Mouse (Mus musculus) cortical plate, adult 2 months (tissue): Measurements from ENCODE around the gene Tfap2c. TPM values are rescaled to one million over a fixed set of nuclear protein-coding genes. Genes with fewer than 3 reads are reported as not detected.

Experiments used
- H3K27ac ChIP-seq: fragments of 200-500 bp; 2 replicates; pipeline ENCODE4 v1.5.1; 2012; ENCODE audit warnings: low read length, control low read depth, inconsistent platforms; ENCODE audit not compliant: insufficient read depth
- H3K4me1 ChIP-seq: fragments of 200-500 bp; 2 replicates; pipeline ENCODE4 v1.6.1; 2011; ENCODE audit warnings: low read length; ENCODE audit not compliant: control insufficient read depth, insufficient read depth
- H3K4me3 ChIP-seq: fragments of 200-500 bp; 2 replicates; pipeline ENCODE4 v1.5.1; 2011; ENCODE audit warnings: mild to moderate bottlenecking, low read length, control low read depth; ENCODE audit not compliant: insufficient read depth
- CTCF ChIP-seq: fragments of 200-500 bp; IDR thresholded peaks from 2 replicates; pipeline ENCODE4 v1.5.1; 2011; ENCODE audit warnings: mild to moderate bottlenecking, control low read depth, low read length; ENCODE audit not compliant: insufficient read depth; ENCODE audit errors: extremely low read depth
- POLR2A ChIP-seq: fragments of 200-500 bp; IDR thresholded peaks from 2 replicates; pipeline ENCODE4 v1.6.1; 2011; ENCODE audit warnings: mild to moderate bottlenecking, low read length, control low read depth; ENCODE audit not compliant: insufficient read depth; ENCODE audit errors: extremely low read depth
- polyA plus RNA-seq: library from polyadenylated mRNA; depleted of rRNA; stranded (reverse); fragments of >200 nt; gene quantifications from 2 replicates; pipeline ENCODE4 v1.2.3, GENCODE M21; 2012; rRNA removed

Tfap2c gene
- 0.06 and 0.08 TPM in 2 replicates for polyA plus RNA-seq

DNA sequence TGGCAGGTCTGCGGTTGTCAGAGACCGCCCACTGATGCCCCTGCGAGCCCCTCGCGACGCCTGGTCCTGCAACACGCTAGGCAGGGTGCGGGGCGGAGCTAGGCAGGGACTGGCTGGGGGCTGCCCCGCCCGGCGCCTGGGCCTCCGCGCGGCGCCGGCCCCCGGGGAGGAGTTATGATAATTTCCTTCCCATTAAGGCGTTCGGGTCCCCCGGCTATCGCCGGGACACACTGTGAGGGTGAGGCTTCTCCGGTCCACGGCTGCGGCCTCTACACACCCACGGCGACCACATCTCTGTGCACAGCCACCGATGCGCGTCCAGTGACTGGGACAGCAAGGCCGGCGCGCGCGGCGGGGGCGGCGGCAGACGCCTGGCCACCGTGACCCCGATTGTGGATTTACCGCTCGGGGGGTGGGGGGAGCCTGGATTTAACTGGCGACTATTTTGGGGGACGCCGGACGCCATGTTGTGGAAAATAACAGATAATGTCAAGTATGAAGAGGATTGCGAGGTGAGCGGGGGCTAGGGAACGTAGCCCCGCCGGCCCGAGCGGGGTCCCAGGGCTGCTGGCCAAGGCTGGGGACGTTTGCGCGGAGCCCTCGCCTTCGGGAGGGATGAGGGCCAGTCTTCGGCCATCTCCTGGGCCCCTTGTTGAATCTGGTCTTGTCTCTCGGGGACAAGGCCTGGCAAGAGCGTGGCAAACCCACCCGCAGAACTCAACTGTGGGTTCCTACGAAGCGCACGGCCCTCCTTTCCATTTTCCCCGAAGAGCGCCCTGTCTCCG, at the start of gene Tfap2c:
Gene Tfap2c (plus strand): TSS at position 223 of the 785 bp plus-strand sequence.
- Histone ChIP-seq H3K27ac (no peak within 1 kb of the TSS), H3K4me3 (no peak within 1 kb of the TSS), H3K4me1 (no peaks in the 10 kb centered on the region)
- TF ChIP-seq CTCF (no peak), POLR2A (no peak)

DNA sequence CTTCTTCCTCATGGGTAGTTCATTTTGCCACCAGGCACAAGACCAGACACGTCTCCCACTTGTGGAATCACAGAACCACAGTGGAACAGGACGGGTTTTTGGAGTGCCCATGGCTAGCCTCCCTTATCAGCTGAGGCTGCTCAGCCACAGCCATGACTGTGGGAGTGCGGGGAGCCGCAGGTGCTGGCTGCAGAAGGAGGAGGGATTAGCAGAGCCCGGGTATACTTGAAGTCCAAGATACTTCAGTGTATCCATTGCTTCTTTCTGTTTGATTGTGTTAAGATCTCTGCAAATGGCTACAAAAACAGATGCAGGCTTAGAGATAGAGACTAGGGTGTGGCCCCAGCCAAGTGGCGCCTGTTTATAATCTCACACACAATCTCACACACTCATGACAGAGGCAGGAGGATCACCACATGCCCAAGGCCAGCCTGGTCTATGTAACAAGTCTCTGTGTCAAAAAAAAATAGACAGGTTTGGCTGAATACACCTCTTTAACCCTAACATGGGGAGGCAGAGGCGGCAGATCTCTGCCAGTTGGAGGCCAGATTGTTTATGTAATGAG, 48.6 kb upstream of the Tfap2c start:
- Histone ChIP-seq H3K27ac (no peak overlapping the region), H3K4me1 (no peaks in the 10 kb centered on the region), H3K4me3 (no peak overlapping the region)
- no peak for TF ChIP-seq CTCF
- TF ChIP-seq POLR2A, result no peak

DNA sequence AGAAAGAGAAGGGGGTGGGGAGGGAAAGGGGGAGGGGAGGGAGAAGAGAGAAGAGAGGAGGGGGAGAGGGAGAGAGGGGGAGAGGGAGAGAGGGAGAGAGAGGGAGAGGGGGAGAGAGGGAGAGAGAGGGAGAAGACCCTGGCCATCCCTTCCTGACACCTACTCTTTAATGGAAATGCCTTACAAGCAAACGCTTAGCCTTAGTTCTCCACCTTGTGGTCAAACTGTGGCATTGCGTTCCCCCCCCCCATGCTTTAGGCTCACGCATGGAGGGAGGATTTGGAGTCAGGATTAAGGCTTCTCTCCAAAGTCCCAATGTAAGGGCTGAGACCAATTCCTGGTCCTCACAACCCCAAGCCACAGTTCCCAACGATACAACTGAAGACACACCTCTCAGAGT, 48.1 kb upstream of the Tfap2c start:
- TF ChIP-seq POLR2A (no peak), CTCF (peak; percentile 82)
- no peaks in the 10 kb centered on the region for H3K4me1 ChIP-seq
- no peak overlapping the region for H3K4me3 ChIP-seq
- no peak overlapping the region for H3K27ac ChIP-seq

DNA sequence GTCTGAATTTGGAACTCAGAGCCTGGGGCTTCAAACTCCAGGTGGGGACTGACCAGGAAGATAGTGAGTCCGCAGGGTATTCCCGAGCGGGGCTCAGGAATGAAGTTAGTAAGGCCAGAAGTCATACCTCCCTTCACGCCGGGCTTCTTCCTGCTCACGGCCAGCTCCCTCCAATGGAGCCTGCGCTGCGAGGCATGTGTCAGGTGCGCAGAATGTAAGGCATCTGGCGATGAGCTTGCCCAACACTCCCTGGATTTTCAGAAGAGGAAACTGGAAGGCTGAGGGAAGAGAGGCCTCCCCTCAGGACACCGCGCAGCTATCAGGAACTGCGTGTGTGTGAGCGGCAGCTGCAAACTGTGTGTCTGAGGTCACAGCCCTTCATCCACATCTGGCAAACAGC, 47.2 kb upstream of the Tfap2c start:
- no peak overlapping the region for H3K4me3 ChIP-seq
- TF ChIP-seq POLR2A, result no peak
- TF ChIP-seq CTCF, result no peak
- no peak overlapping the region for H3K27ac ChIP-seq
- H3K4me1 ChIP-seq, result no peaks in the 10 kb centered on the region

DNA sequence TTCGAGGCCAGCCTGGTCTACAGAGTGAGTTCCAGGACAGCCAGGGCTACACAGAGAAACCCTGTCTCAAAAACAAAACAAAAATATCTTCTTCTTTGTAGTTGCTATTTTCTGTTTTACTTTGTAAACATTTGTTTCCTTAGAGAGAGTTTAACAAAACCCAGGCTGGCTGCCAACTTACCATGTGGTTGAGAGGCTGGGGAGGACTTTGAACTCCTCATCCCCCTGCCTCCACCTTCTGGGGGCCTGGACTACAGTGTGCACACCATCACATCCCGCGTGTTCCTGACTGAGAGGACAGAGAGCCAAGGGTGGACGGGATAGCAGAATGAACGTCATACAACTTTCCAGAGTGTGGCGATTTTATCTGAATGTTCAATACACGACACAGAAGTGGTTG, 43.3 kb upstream of the Tfap2c start:
- Histone ChIP-seq H3K4me3 (no peak overlapping the region), H3K4me1 (no peaks in the 10 kb centered on the region), H3K27ac (no peak overlapping the region)
- TF ChIP-seq POLR2A, result no peak
- TF ChIP-seq CTCF, result no peak

DNA sequence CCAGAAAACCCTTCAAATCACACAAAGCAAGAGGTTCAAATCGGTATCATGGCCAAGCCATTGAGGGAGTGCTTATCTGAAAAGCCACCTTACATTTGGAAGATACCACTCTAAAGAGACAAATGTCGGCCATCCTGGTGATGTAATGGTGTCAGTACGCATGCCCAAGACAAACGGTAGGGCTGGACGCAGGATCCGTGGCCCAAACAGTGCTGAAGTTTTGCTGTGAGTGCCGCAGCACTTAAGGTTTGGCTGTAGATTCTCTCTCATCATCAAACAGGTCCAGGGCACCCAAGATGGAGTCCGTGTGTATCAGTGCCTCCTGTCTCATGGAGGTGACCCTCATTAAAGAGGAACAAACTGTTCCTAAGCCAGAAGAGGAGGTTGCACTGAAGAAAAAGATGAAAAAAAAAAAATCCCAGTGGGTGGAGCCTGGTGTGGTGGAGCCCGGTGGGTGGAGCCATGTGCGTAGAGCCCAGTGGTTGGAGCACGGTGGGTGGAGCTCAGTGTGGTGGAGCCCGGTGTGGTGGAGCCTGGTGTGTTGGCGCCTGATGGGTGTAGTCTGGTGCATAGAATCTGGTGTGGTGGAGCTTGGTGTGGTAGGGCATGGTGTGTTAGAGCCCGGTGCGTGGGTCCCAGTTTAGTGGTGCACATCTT, 39.2 kb upstream of the Tfap2c start:
- Histone ChIP-seq H3K27ac (no peak overlapping the region), H3K4me1 (no peaks in the 10 kb centered on the region), H3K4me3 (no peak overlapping the region)
- no peak for TF ChIP-seq POLR2A
- TF ChIP-seq CTCF, result no peak

DNA sequence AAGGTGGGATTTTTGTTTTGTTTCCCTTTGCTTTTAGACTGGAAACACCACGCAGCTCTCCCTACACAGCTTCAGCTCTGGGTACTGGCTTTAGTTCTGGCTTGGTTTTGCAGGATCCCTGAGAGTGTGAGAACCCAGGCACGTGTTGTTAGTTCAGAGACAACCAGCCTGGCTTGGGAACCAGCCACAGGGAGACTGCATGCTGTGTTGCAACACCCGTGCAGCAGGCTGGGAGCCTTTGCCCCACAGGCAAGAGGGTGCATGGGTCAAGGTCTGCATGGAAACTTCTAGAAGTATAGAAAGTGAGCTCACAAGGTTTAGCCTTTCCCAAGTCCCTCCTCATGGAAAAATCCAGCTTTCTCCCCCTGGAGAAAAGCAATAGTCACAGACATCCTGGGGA, 38.5 kb upstream of the Tfap2c start:
- H3K4me3 ChIP-seq, result no peak overlapping the region
- no peaks in the 10 kb centered on the region for H3K4me1 ChIP-seq
- no peak overlapping the region for H3K27ac ChIP-seq

DNA sequence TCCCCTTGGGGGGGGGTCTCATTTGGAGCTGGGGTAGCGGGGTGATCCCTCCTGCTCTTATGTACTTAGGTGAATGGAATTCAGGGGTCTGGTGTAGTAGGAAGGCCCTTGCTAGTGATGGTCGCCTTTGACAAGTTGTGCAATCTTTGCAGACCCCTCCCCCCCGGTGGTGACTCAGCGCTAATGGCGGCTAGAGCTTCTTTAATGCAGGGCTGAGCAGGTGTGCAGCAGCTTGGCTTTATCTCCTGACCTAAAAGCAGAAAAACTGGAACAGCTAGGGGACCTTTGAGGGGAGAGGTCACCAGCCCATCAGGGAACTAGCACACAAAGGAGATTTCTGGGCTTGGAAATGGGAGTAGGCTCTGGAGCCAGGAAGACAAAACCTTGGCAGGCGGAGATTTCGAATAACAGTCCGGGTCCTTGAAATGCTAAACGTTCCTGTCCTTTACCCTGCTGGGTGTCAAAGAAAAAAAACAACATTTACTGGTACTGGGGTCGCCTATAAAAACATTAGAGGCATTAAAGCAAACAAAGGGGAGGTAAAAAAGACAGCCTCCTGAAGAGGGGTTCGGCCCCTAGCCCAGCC, 32.9 kb upstream of the Tfap2c start:
- Histone ChIP-seq H3K4me1 (no peaks in the 10 kb centered on the region), H3K4me3 (no peak overlapping the region), H3K27ac (no peak overlapping the region)
- TF ChIP-seq POLR2A, result no peak
- TF ChIP-seq CTCF, result no peak

More for the DNA sequence above, 38.5 kb upstream of the Tfap2c start:
- TF ChIP-seq CTCF, result no peak
- no peak for TF ChIP-seq POLR2A

DNA sequence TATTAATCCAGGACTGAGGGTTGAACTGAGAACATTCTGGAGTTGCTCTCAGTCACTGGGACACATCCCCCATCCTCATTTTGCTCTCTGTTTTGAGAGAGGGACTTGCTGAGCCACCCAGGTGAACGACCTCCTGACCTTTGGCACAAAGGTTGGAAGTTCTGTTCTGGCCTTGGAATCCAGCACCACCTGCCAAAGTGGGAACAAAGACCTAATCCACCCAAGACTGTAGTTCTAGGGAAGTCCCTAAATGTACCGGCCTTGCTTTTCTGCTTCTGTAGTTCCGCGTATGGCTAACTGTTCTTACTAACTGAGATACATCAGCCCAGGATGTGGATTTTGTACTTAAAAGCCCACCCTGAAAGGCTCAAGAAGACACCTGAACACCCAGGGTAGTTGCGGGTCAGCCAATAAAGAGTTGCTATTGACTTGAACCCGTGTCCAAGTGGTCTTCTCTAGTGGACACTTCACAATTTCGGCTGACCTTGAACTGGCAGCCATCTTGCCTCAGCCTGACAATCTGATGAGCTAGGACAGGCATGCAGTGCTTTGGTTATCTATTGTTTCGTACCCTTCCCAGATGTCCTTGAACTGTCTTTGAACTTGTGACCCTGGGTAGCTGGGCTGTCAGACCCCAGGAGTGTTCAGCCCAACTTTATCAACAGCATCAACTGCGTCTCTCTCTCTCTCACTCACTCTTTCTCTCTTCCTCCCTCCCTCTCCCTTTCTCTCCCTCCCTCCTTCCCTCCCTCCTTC, 28.6 kb upstream of the Tfap2c start:
- TF ChIP-seq CTCF (no peak), POLR2A (no peak)
- H3K4me3 ChIP-seq, result no peak overlapping the region
- no peak overlapping the region for H3K27ac ChIP-seq
- H3K4me1 ChIP-seq, result no peaks in the 10 kb centered on the region
